Mouse (Mus musculus): Measurements from ENCODE around the gene Fbxw11.

- TF ChIP-seq CTCF (IDR thresholded peaks at IDR 0.05; ENCODE audit: extremely low read depth, insufficient read depth, insufficient read length, insufficient replicate concordance) (no peak), POLR2A (IDR thresholded peaks at IDR 0.05; ENCODE audit: low read depth, low read length) (no peak)
Measured at GRCm38 (mm10) chr11:32651723-32652122, 9.2 kb downstream of the Fbxw11 start.
